Mouse (Mus musculus) urinary bladder, adult 2 months (tissue): Measurements from ENCODE around the gene Il1f9. TPM values are rescaled to one million over a fixed set of nuclear protein-coding genes. Genes with fewer than 3 reads are reported as not detected.
A peak's percentile ranks its signal among the peaks of the same experiment; 100 is the strongest.
"Not testable (repeated sequence)": the region's sequence is repeated elsewhere in the genome, so short reads cannot be mapped to it uniquely, and the experiment has no call there.

Experiments used
- DNase-seq: peaks from one replicate; pipeline ENCODE4 v3.0.0; 2022; ENCODE audit warnings: low spot score
- polyA plus RNA-seq: library from polyadenylated mRNA; depleted of rRNA; stranded (reverse); fragments of >200 nt; gene quantifications from 2 replicates; pipeline ENCODE4 v1.2.3, GENCODE M21; 2012; rRNA removed

Gene Il1f9
- not detected in 2 replicates for polyA plus RNA-seq

GRCm38 (mm10) chr2:24186176-24186575 is at the start of gene Il1f9:
TSS of gene Il1f9 (plus strand) at chr2:24186476.
- DNase-seq: no peak

GRCm38 (mm10) chr2:24152861-24153260 is 33.4 kb upstream of the Il1f9 start, which contains the start of gene Il1f8:
TSS of gene Il1f8 (plus strand) at chr2:24153161.
- no peak for DNase-seq

- DNase-seq: peak; percentile 25
These were observed 4.5 kb upstream of the Il1f9 start for GRCm38 (mm10) chr2:24181683-24182331.

- DNase-seq: not testable (repeated sequence)
These were observed 3.7 kb upstream of the Il1f9 start for GRCm38 (mm10) chr2:24182423-24183147.

GRCm38 (mm10) chr2:24184092-24184491 is 2.2 kb upstream of the Il1f9 start:
- not testable (repeated sequence) for DNase-seq

GRCm38 (mm10) chr2:24187585-24187984 is 1.3 kb downstream of the Il1f9 start:
- DNase-seq: no peak

- DNase-seq: no peak
These were observed 1.9 kb downstream of the Il1f9 start for GRCm38 (mm10) chr2:24188189-24188588.

GRCm38 (mm10) chr2:24215118-24215517 is 28.8 kb downstream of the Il1f9 start, which contains the start of gene Il1f6:
TSS of gene Il1f6 (plus strand) at chr2:24215418.
- DNase-seq: no peak

GRCm38 (mm10) chr2:24227191-24227590 is 40.9 kb downstream of the Il1f9 start:
- no peak for DNase-seq

Other genes starting within 250 kb of the Il1f9 start
- gene Hnmt, start 137.1 kb upstream of the Il1f9 start, polyA plus RNA-seq: 8.3 and 8.5 TPM in 2 replicates
- not detected in 2 replicates for gene Tbpl2, start 89.9 kb upstream of the Il1f9 start, polyA plus RNA-seq
- not detected in 2 replicates for gene Il1f8, start 33.3 kb upstream of the Il1f9 start, polyA plus RNA-seq
- not detected in 2 replicates for gene Il1f6, start 28.9 kb downstream of the Il1f9 start, polyA plus RNA-seq
- 0.04 TPM in 1 of 2 replicates, not detected in the other for gene Il1f5, start 90.5 kb downstream of the Il1f9 start, polyA plus RNA-seq
- gene Il1f10, start 104.7 kb downstream of the Il1f9 start, polyA plus RNA-seq: not detected in 2 replicates
- gene Il1rn, start 150.4 kb downstream of the Il1f9 start, polyA plus RNA-seq: 5.2 and 7.6 TPM in 2 replicates
- 17.9 and 22.3 TPM in 2 replicates for gene Psd4, start 181.1 kb downstream of the Il1f9 start, polyA plus RNA-seq